14 mouse cellular contexts compared by ENCODE assay signal in genomic region chrX:152644827-152645226, GRCm38 (mm10).
DNase-seq lines count a peak whose midpoint lies in the region; ATAC-seq and TF ChIP-seq lines count a peak whose summit lies in the region.
"Had no signal": no experiment of that assay in that cellular context is flagged by ENCODE, and none has a peak within 500 bp of the region (broad histone marks: within the 10 kb centered on the region; RNA-seq: fewer than 3 reads in every experiment).

No protein-coding gene starts in this region.

- no peak for ATAC-seq in hindbrain, embryonic 14.5 days (ENCODE audit: low FRiP score)
- ATAC-seq in neural tube, embryonic 15.5 days (ENCODE audit: low FRiP score) = no peak
- ATAC-seq in heart, embryonic 12.5 days (ENCODE audit: insufficient number of reproducible peaks, low FRiP score) = no peak

- H3K4me1 ChIP-seq in hindbrain, embryonic 14.5 days (replicated peaks; ENCODE audit: control insufficient read depth, insufficient read depth, low read length) = no peaks in the 10 kb centered on the region
- H3K4me1 ChIP-seq in neural tube, embryonic 15.5 days = no peaks in the 10 kb centered on the region
- no peaks in the 10 kb centered on the region for H3K4me1 ChIP-seq in heart, embryonic 12.5 days (replicated peaks)
- H3K4me1 ChIP-seq in thymus, adult 2 months (replicated peaks; ENCODE audit: control insufficient read depth, insufficient read depth, low read length) = no peaks in the 10 kb centered on the region
- H3K4me1 ChIP-seq: lung, embryonic 15.5 days had no signal

- peaks cover 29% of the 10 kb centered on the region for H3K27me3 ChIP-seq in hindbrain, embryonic 14.5 days (ENCODE audit: control insufficient read depth, insufficient read depth, low read length)
- peaks cover 3% of the 10 kb centered on the region; the same call in 1 of the 2 replicates for H3K27me3 ChIP-seq in neural tube, embryonic 15.5 days (replicated peaks)
- H3K27me3 ChIP-seq in heart, embryonic 12.5 days (replicated peaks) = no peaks in the 10 kb centered on the region
- no peaks in the 10 kb centered on the region for H3K27me3 ChIP-seq in thymus, adult 2 months (ENCODE audit: control insufficient read depth, insufficient read depth, low read length)
- H3K27me3 ChIP-seq: lung, embryonic 15.5 days had no signal

- DNase-seq in left cerebral cortex, adult 2 months (ENCODE audit: extremely low spot score in 1 of 2, low spot score in 2 of 2) = no peak
- DNase-seq in left cerebral cortex, adult 9 months (ENCODE audit: low spot score in 2 of 2) = no peak
- peak; percentile 55 for DNase-seq in ZHBTc4 (ENCODE audit: low read depth, low spot score)
- no peak for DNase-seq in hindbrain, embryonic 14.5 days (ENCODE audit: low spot score)
- DNase-seq in thymus, adult 2 months = no peak
- DNase-seq in spleen, postnatal 4 days (ENCODE audit: low spot score in 2 of 2) = no peak
- DNase-seq: B cell, adult 2 months; cerebellum, adult 11-12 months; kidney, adult 8-10 months had no signal

- no peaks in the 10 kb centered on the region for H3K36me3 ChIP-seq in hindbrain, embryonic 14.5 days (replicated peaks; ENCODE audit: control insufficient read depth, insufficient read depth)
- no peaks in the 10 kb centered on the region for H3K36me3 ChIP-seq in neural tube, embryonic 15.5 days
- no peaks in the 10 kb centered on the region for H3K36me3 ChIP-seq in heart, embryonic 12.5 days
- H3K36me3 ChIP-seq in thymus, adult 2 months (ENCODE audit: control insufficient read depth, insufficient read depth, low read length) = no peaks in the 10 kb centered on the region
- H3K36me3 ChIP-seq: lung, embryonic 15.5 days had no signal

- peak overlapping the region; percentile 49 for H3K4me2 ChIP-seq in hindbrain, embryonic 14.5 days (replicated peaks)
- H3K4me2 ChIP-seq in neural tube, embryonic 15.5 days = peak overlapping the region; percentile 11; the same call in 1 of the 2 replicates
- H3K4me2 ChIP-seq in heart, embryonic 12.5 days = no peak overlapping the region
- H3K4me2 ChIP-seq: liver, embryonic 11.5 days; lung, embryonic 15.5 days had no signal

- H3K9ac ChIP-seq in hindbrain, embryonic 14.5 days = no peak overlapping the region
- no peak overlapping the region for H3K9ac ChIP-seq in neural tube, embryonic 15.5 days (replicated peaks)
- H3K9ac ChIP-seq in heart, embryonic 12.5 days = no peak overlapping the region
- H3K9ac ChIP-seq: lung, embryonic 15.5 days had no signal

- no peak for TF ChIP-seq CTCF in left cerebral cortex, adult 2 months (IDR thresholded peaks at IDR 0.05)
- TF ChIP-seq CTCF in thymus, adult 2 months (IDR thresholded peaks at IDR 0.05; ENCODE audit: borderline replicate concordance, control insufficient read depth, extremely low read depth, insufficient read depth, low read length, poor library complexity) = no peak

- WGBS in hindbrain, embryonic 14.5 days = 26% methylated on average over 4 of the region's 4 CpGs
- WGBS in neural tube, embryonic 15.5 days = 22% methylated on average over 4 of the region's 4 CpGs
- 64% methylated on average over 4 of the region's 4 CpGs for WGBS in heart, embryonic 12.5 days
- 33% methylated on average over 4 of the region's 4 CpGs for WGBS in thymus, adult 2 months

- peak overlapping the region; percentile 86; the same call in 1 of the 2 replicates for H3K27ac ChIP-seq in left cerebral cortex, adult 2 months
- no peak overlapping the region for H3K27ac ChIP-seq in hindbrain, embryonic 14.5 days
- no peak overlapping the region for H3K27ac ChIP-seq in neural tube, embryonic 15.5 days (replicated peaks)
- no peak overlapping the region for H3K27ac ChIP-seq in heart, embryonic 12.5 days (ENCODE audit: poor library complexity, severe bottlenecking)
- no peak overlapping the region for H3K27ac ChIP-seq in thymus, adult 2 months (ENCODE audit: control insufficient read depth, insufficient read depth, low read length)
- H3K27ac ChIP-seq: heart, adult 2 months; lung, embryonic 15.5 days had no signal

- H3K9me3 ChIP-seq in hindbrain, embryonic 14.5 days (ENCODE audit: control insufficient read depth, low read length) = no peaks in the 10 kb centered on the region
- H3K9me3 ChIP-seq in neural tube, embryonic 15.5 days (replicated peaks) = no peaks in the 10 kb centered on the region
- H3K9me3 ChIP-seq in heart, embryonic 12.5 days (replicated peaks) = no peaks in the 10 kb centered on the region
- H3K9me3 ChIP-seq: lung, embryonic 15.5 days had no signal

- no peak for TF ChIP-seq POLR2A in thymus, adult 2 months (IDR thresholded peaks at IDR 0.05; ENCODE audit: control insufficient read depth, extremely low read depth, insufficient read depth, low read length, poor library complexity)

- H3K4me3 ChIP-seq in left cerebral cortex, adult 2 months = no peak overlapping the region
- no peak overlapping the region for H3K4me3 ChIP-seq in hindbrain, embryonic 14.5 days (replicated peaks; ENCODE audit: low read length)
- no peak overlapping the region for H3K4me3 ChIP-seq in neural tube, embryonic 15.5 days (replicated peaks)
- H3K4me3 ChIP-seq in heart, embryonic 12.5 days = no peak overlapping the region
- no peak overlapping the region for H3K4me3 ChIP-seq in thymus, adult 2 months (ENCODE audit: control insufficient read depth, insufficient read depth, low read length)
- H3K4me3 ChIP-seq: heart, adult 2 months; lung, embryonic 15.5 days had no signal

- intact Hi-C loops in left cerebral cortex, adult 2 months (cut with DNase I) = no loop called here
